Mouse (Mus musculus) mesoderm, embryonic 11.5 days (tissue): ENCODE measurements around the gene Tox2.
A peak's percentile ranks its signal among the peaks of the same experiment; 100 is the strongest.

Experiments used
- DNase-seq: peaks from one replicate; pipeline ENCODE4 v3.0.0-alpha.2; 2012; ENCODE audit warnings: low read depth, low spot score

Tox2 gene

GRCm38 (mm10) chr2:163317281-163317680 is 114.4 kb downstream of the Tox2 start:
- DNase-seq, result no peak

GRCm38 (mm10) chr2:163318777-163319176 is 115.9 kb downstream of the Tox2 start:
- no peak for DNase-seq

- DNase-seq, result no peak
Observed at GRCm38 (mm10) chr2:163323163-163323562, 120.2 kb downstream of the Tox2 start.

- peak; percentile 70 for DNase-seq
Observed at GRCm38 (mm10) chr2:163330742-163331141, 127.8 kb downstream of the Tox2 start.

- DNase-seq, result no peak
Observed at GRCm38 (mm10) chr2:163331423-163331822, 128.5 kb downstream of the Tox2 start.

GRCm38 (mm10) chr2:163332368-163333055 is 129.6 kb downstream of the Tox2 start:
- no peak for DNase-seq

GRCm38 (mm10) chr2:163340263-163340662 is 137.3 kb downstream of the Tox2 start:
- peak; percentile 75 for DNase-seq

- peak; percentile 48 for DNase-seq
Observed at GRCm38 (mm10) chr2:163343671-163344070, 140.7 kb downstream of the Tox2 start.

GRCm38 (mm10) chr2:163344976-163345660 is 142.2 kb downstream of the Tox2 start:
- no peak for DNase-seq

GRCm38 (mm10) chr2:163346497-163346896 is 143.6 kb downstream of the Tox2 start:
- DNase-seq, result no peak

- no peak for DNase-seq
Observed at GRCm38 (mm10) chr2:163347517-163348184, 144.7 kb downstream of the Tox2 start.

- DNase-seq, result no peak
Observed at GRCm38 (mm10) chr2:163348677-163349076, 145.8 kb downstream of the Tox2 start.

- DNase-seq, result no peak
Observed at GRCm38 (mm10) chr2:163349411-163349810, 146.5 kb downstream of the Tox2 start.

GRCm38 (mm10) chr2:163350443-163350842 is 147.5 kb downstream of the Tox2 start:
- no peak for DNase-seq

- peak; percentile 19 for DNase-seq
Observed at GRCm38 (mm10) chr2:163353731-163354130, 150.8 kb downstream of the Tox2 start.

- no peak for DNase-seq
Observed at GRCm38 (mm10) chr2:163355666-163356065, 152.7 kb downstream of the Tox2 start.

- DNase-seq, result no peak
Observed at GRCm38 (mm10) chr2:163356113-163356840, 153.4 kb downstream of the Tox2 start.

- DNase-seq, result no peak
Observed at GRCm38 (mm10) chr2:163358662-163359061, 155.7 kb downstream of the Tox2 start.

- DNase-seq, result no peak
Observed at GRCm38 (mm10) chr2:163359253-163359652, 156.3 kb downstream of the Tox2 start.

- DNase-seq, result no peak
Observed at GRCm38 (mm10) chr2:163360858-163361623, 158.1 kb downstream of the Tox2 start.
